In genomic region chr16:45408425-45409063, GRCm38 (mm10) we compare ENCODE assay signal across 8 mouse cellular contexts. TPM values are rescaled to one million over a fixed set of nuclear protein-coding genes. Genes with fewer than 3 reads are reported as not detected.
DNase-seq lines count a peak whose midpoint lies in the region; ATAC-seq lines count a peak whose summit lies in the region.

Cd200 (minus strand) TSS chr16:45409053.

- peak; percentile 58 for DNase-seq in embryo, embryonic 10 days (ENCODE audit: low spot score)
- DNase-seq in gastrocnemius, postnatal 25 days = peak; percentile 55
- DNase-seq in induced T-regulatory cell, adult 2 months (ENCODE audit: low read depth) = peak; percentile 75
- DNase-seq in left cerebral cortex, adult 18-20 months (ENCODE audit: low spot score in 2 of 2) = peak; percentile 58 to 62
- DNase-seq in lung, postnatal 25 days (ENCODE audit: low spot score) = peak; percentile 68
- DNase-seq in retina, embryonic 14.5 days (ENCODE audit: low spot score) = peak; percentile 70
- peak; percentile 65 to 69 for DNase-seq in thymus, postnatal 36 days

- ATAC-seq in activated CD4-positive, CD25-positive, alpha-beta regulatory T cell, adult 4 months = peak; percentile 84

RNA-seq across cellular contexts. Expression of gene Cd200, which starts in this region (rescaled TPM):
- polyA plus RNA-seq in activated CD4-positive, CD25-positive, alpha-beta regulatory T cell, adult 4 months (2017; shearing (Covaris generic)) = 100 to 1,000 TPM; 223 to 237 TPM
- total RNA-seq in gastrocnemius, postnatal 25 days (2021) = 10 to 100 TPM; 19.6 to 20.7 TPM
- 100 to 1,000 TPM; 104 to 109 TPM for total RNA-seq in left cerebral cortex, adult 18-20 months (2021)

Comparison
In these comparisons a context has a peak if more than half of its experiments do, and no peak if none do; other contexts are left out.
1. Peak in every context shown above with its lines: DNase-seq and ATAC-seq.
2. RNA of gene Cd200 (total RNA-seq): 104 to 109 TPM in left cerebral cortex, adult 18-20 months; 19.6 to 20.7 TPM in gastrocnemius, postnatal 25 days; every median in the first group is over 4 times any median in the second.